Mouse (Mus musculus) heart, embryonic 13.5 days (tissue): ENCODE results near the gene Oscp1. TPM values are rescaled to one million over a fixed set of nuclear protein-coding genes. Genes with fewer than 3 reads are reported as not detected.
"Not testable (repeated sequence)": the region's sequence is repeated elsewhere in the genome, so short reads cannot be mapped to it uniquely, and the experiment has no call there.

ENCODE experiments used
- ATAC-seq: fragments of 200-750 bp; cut with Nextera tagmentation; 2 replicates; pipeline ENCODE4 v1.8.0; 2017; ENCODE audit warnings: moderate TSS enrichment; ENCODE audit not compliant: insufficient number of reproducible peaks, low FRiP score, low TSS enrichment; ENCODE audit errors: extremely low read depth
- H3K27ac ChIP-seq: fragments of 300-500 bp; sonication (generic); replicated peaks from 2 replicates; pipeline ENCODE4 v1.5.1; 2015; ENCODE audit warnings: moderate library complexity, mild to moderate bottlenecking, inconsistent platforms
- H3K27me3 ChIP-seq: fragments of 300-500 bp; sonication (generic); replicated peaks from 2 replicates; pipeline ENCODE4 v1.6.1; 2015; ENCODE audit warnings: mild to moderate bottlenecking, inconsistent platforms
- H3K36me3 ChIP-seq: fragments of 300-500 bp; sonication (generic); 2 replicates; pipeline ENCODE4 v1.6.1; 2015; ENCODE audit warnings: mild to moderate bottlenecking, inconsistent platforms
- H3K4me1 ChIP-seq: fragments of 300-500 bp; sonication (generic); 2 replicates; pipeline ENCODE4 v1.6.1; 2015; ENCODE audit warnings: inconsistent platforms
- H3K4me2 ChIP-seq: fragments of 300-500 bp; sonication (generic); 2 replicates; pipeline ENCODE4 v1.6.1; 2015; ENCODE audit warnings: inconsistent platforms, mild to moderate bottlenecking, moderate library complexity
- H3K4me3 ChIP-seq: fragments of 300-500 bp; sonication (generic); 2 replicates; pipeline ENCODE4 v1.5.1; 2015; ENCODE audit warnings: moderate library complexity, mild to moderate bottlenecking, inconsistent platforms
- H3K9ac ChIP-seq: fragments of 300-500 bp; sonication (generic); 2 replicates; pipeline ENCODE4 v1.6.1; 2015; ENCODE audit warnings: inconsistent platforms, mild to moderate bottlenecking, moderate library complexity
- H3K9me3 ChIP-seq: fragments of 300-500 bp; sonication (generic); 2 replicates; pipeline ENCODE4 v1.6.1; 2016; ENCODE audit warnings: inconsistent platforms
- WGBS: fragments of 180-500 bp; shearing (Covaris S2); methylation state at CpG from one replicate; pipeline ENCODE4 v1.1.7; 2015; ENCODE audit warnings: mixed read lengths; 5-methylcytosine and 5-hydroxymethylcytosine counted together
- polyA plus RNA-seq: library from polyadenylated mRNA; unstranded; fragments of >200 nt; fragmentation: Nextera tagmentation; extraction: Ambion mirVana; gene quantifications from 2 replicates; pipeline ENCODE4 v1.2.1, GENCODE M21; 2015

Oscp1 gene
- polyA plus RNA-seq, 1 experiment from 2014 or later = 6.4 TPM

GRCm38 (mm10) chr4:126084382-126084781 is 26.0 kb downstream of the Oscp1 start:
- WGBS = 65% methylated on average over 8 of the region's 8 CpGs
- Histone ChIP-seq H3K9ac (no peak overlapping the region), H3K27me3 (no peaks in the 10 kb centered on the region), H3K27ac (no peak overlapping the region), H3K36me3 (peaks cover 4% of the 10 kb centered on the region; the same call in 1 of the 2 replicates), H3K4me3 (no peak overlapping the region), H3K9me3 (no peaks in the 10 kb centered on the region), H3K4me2 (no peak overlapping the region), H3K4me1 (peaks cover 4% of the 10 kb centered on the region; the same call in 1 of the 2 replicates)
- ATAC-seq = no peak

GRCm38 (mm10) chr4:126085996-126086576 is 27.7 kb downstream of the Oscp1 start:
- Histone ChIP-seq H3K27me3 (no peaks in the 10 kb centered on the region), H3K4me2 (no peak overlapping the region), H3K36me3 (peaks cover 4% of the 10 kb centered on the region; the same call in 1 of the 2 replicates), H3K9me3 (no peaks in the 10 kb centered on the region), H3K27ac (no peak overlapping the region; the same call in 1 of the 2 replicates), H3K9ac (0 out of 2 replicates have a peak overlapping the region, but pooled peaks have one; percentile 26), H3K4me1 (peaks cover 4% of the 10 kb centered on the region; the same call in 1 of the 2 replicates), H3K4me3 (no peak overlapping the region)
- peak; percentile 67; the same call in 1 of the 2 replicates for ATAC-seq
- 30% methylated on average over 7 of the region's 7 CpGs for WGBS

- Histone ChIP-seq H3K27me3 (no peaks in the 10 kb centered on the region), H3K4me3 (no peak overlapping the region), H3K36me3 (no peaks in the 10 kb centered on the region), H3K4me1 (peaks cover 4% of the 10 kb centered on the region; the same call in 1 of the 2 replicates), H3K27ac (no peak overlapping the region), H3K4me2 (no peak overlapping the region), H3K9me3 (no peaks in the 10 kb centered on the region), H3K9ac (no peak overlapping the region)
- WGBS = 67% methylated on average over 7 of the region's 7 CpGs
- no peak for ATAC-seq
These were observed 31.9 kb downstream of the Oscp1 start for GRCm38 (mm10) chr4:126090101-126090847.

GRCm38 (mm10) chr4:126090848-126091124 is 32.4 kb downstream of the Oscp1 start:
- Histone ChIP-seq H3K36me3 (no peaks in the 10 kb centered on the region), H3K9ac (no peak overlapping the region), H3K4me2 (no peak overlapping the region), H3K4me3 (no peak overlapping the region), H3K9me3 (no peaks in the 10 kb centered on the region), H3K27ac (no peak overlapping the region), H3K4me1 (peaks cover 4% of the 10 kb centered on the region; the same call in 1 of the 2 replicates), H3K27me3 (no peaks in the 10 kb centered on the region)
- WGBS = 66% methylated on average over 4 of the region's 4 CpGs
- no peak for ATAC-seq

- Histone ChIP-seq H3K9me3 (no peaks in the 10 kb centered on the region), H3K36me3 (no peaks in the 10 kb centered on the region), H3K4me1 (peaks cover under 1% of the 10 kb centered on the region), H3K4me2 (no peak overlapping the region), H3K27ac (no peak overlapping the region), H3K9ac (no peak overlapping the region), H3K27me3 (no peaks in the 10 kb centered on the region), H3K4me3 (no peak overlapping the region)
- ATAC-seq = no peak
- 75% methylated on average over 8 of the region's 8 CpGs for WGBS
These were observed 33.5 kb downstream of the Oscp1 start for GRCm38 (mm10) chr4:126091873-126092272.

- Histone ChIP-seq H3K36me3 (peaks cover 16% of the 10 kb centered on the region), H3K4me2 (peak overlapping the region; percentile 80), H3K4me1 (peaks cover 40% of the 10 kb centered on the region), H3K4me3 (peak overlapping the region; percentile 82)
- not testable (repeated sequence) for H3K9ac ChIP-seq, H3K27ac ChIP-seq, H3K27me3 ChIP-seq, H3K9me3 ChIP-seq, ATAC-seq
- 52% methylated on average over 14 of the region's 14 CpGs for WGBS
These were observed 37.5 kb downstream of the Oscp1 start for GRCm38 (mm10) chr4:126095622-126096430.

- H3K4me2 ChIP-seq = peak within 1 kb of the TSS; percentile 80
- no peaks in the 10 kb centered on the region for H3K9me3 ChIP-seq
- peaks cover 44% of the 10 kb centered on the region for H3K4me1 ChIP-seq
- H3K27ac ChIP-seq = peak within 1 kb of the TSS; percentile 73
- H3K27me3 ChIP-seq = no peaks in the 10 kb centered on the region
- peak; percentile 96 for ATAC-seq
- H3K36me3 ChIP-seq = peaks cover 19% of the 10 kb centered on the region
- WGBS = 2% methylated on average over 37 of the region's 37 CpGs
- H3K9ac ChIP-seq = peak within 1 kb of the TSS; percentile 88
- peak within 1 kb of the TSS; percentile 82 for H3K4me3 ChIP-seq
These were observed 38.2 kb downstream of the Oscp1 start, which contains the start of gene Lsm10 for GRCm38 (mm10) chr4:126096464-126097111. Lsm10 (plus strand) TSS chr4:126096623.

GRCm38 (mm10) chr4:126097711-126098253 is 39.4 kb downstream of the Oscp1 start:
- H3K4me3 ChIP-seq = peak overlapping the region; percentile 82; the same call in 1 of the 2 replicates
- H3K36me3 ChIP-seq = peaks cover 21% of the 10 kb centered on the region
- no peak overlapping the region for H3K9ac ChIP-seq
- peaks cover 56% of the 10 kb centered on the region for H3K4me1 ChIP-seq
- peak overlapping the region; percentile 80; the same call in 1 of the 2 replicates for H3K4me2 ChIP-seq
- no peak for ATAC-seq
- WGBS = 89% methylated on average over 20 of the region's 20 CpGs
- no peaks in the 10 kb centered on the region for H3K9me3 ChIP-seq
- no peaks in the 10 kb centered on the region for H3K27me3 ChIP-seq
- H3K27ac ChIP-seq = no peak overlapping the region

GRCm38 (mm10) chr4:126099365-126099764 is 41.0 kb downstream of the Oscp1 start:
- Histone ChIP-seq H3K27ac (peak overlapping the region; percentile 81), H3K4me2 (peak overlapping the region; percentile 48), H3K36me3 (peaks cover 21% of the 10 kb centered on the region), H3K4me3 (no peak overlapping the region), H3K4me1 (peaks cover 63% of the 10 kb centered on the region), H3K27me3 (no peaks in the 10 kb centered on the region), H3K9me3 (no peaks in the 10 kb centered on the region), H3K9ac (peak overlapping the region; percentile 37; the same call in 1 of the 2 replicates)
- ATAC-seq = no peak
- 83% methylated on average over 3 of the region's 3 CpGs for WGBS

GRCm38 (mm10) chr4:126100764-126101163 is 42.4 kb downstream of the Oscp1 start:
- Histone ChIP-seq H3K4me1 (peaks cover 77% of the 10 kb centered on the region), H3K4me3 (no peak overlapping the region), H3K36me3 (peaks cover 21% of the 10 kb centered on the region), H3K4me2 (no peak overlapping the region), H3K27me3 (no peaks in the 10 kb centered on the region), H3K9me3 (no peaks in the 10 kb centered on the region), H3K9ac (no peak overlapping the region), H3K27ac (0 out of 2 replicates have a peak overlapping the region, but pooled peaks have one; percentile 81)
- ATAC-seq = no peak
- WGBS = 83% methylated on average over 3 of the region's 3 CpGs
